Mouse (Mus musculus) lung, postnatal 36 days (tissue): ENCODE measurements at regions not wholly inside any gene's neighbourhood (a gene's known extent, or its start where the extent isn't known, plus 50 kb on each side); places are given as distances from the start of the nearest gene placed in this dataset.

Experiments
- DNase-seq: peaks from one replicate; pipeline ENCODE4 v3.0.0; 2022; ENCODE audit warnings: mixed read lengths

- no peak for DNase-seq
Measured at GRCm38 (mm10) chr3:70216096-70216495, 208.7 kb downstream of the Otol1 start.

- no peak for DNase-seq
Measured at GRCm38 (mm10) chr3:70218757-70219360, 211.4 kb downstream of the Otol1 start.

- no peak for DNase-seq
Measured at GRCm38 (mm10) chr3:70223443-70224065, 216.1 kb downstream of the Otol1 start.

GRCm38 (mm10) chr3:70224846-70225245, 217.4 kb downstream of the Otol1 start:
- no peak for DNase-seq

GRCm38 (mm10) chr3:70227165-70227564, 219.8 kb downstream of the Otol1 start:
- no peak for DNase-seq

- no peak for DNase-seq
Measured at GRCm38 (mm10) chr3:70248655-70249054, 241.2 kb downstream of the Otol1 start.

GRCm38 (mm10) chr3:70249922-70250321, 242.5 kb downstream of the Otol1 start:
- DNase-seq = peak; percentile 40

- DNase-seq = no peak
Measured at GRCm38 (mm10) chr3:70250733-70251132, 243.3 kb downstream of the Otol1 start.

- DNase-seq = no peak
Measured at GRCm38 (mm10) chr3:70263318-70263717, 255.9 kb downstream of the Otol1 start.

- DNase-seq = no peak
Measured at GRCm38 (mm10) chr3:70288590-70289388, 281.4 kb downstream of the Otol1 start.

- DNase-seq = no peak
Measured at GRCm38 (mm10) chr3:70307556-70307955, 300.1 kb downstream of the Otol1 start.

GRCm38 (mm10) chr3:70308061-70308461, 300.6 kb downstream of the Otol1 start:
- DNase-seq = no peak

GRCm38 (mm10) chr3:70309304-70309703, 301.9 kb downstream of the Otol1 start:
- DNase-seq = no peak

GRCm38 (mm10) chr3:70311055-70311454, 303.6 kb downstream of the Otol1 start:
- no peak for DNase-seq

- DNase-seq = no peak
Measured at GRCm38 (mm10) chr3:70312034-70312433, 304.6 kb downstream of the Otol1 start.

GRCm38 (mm10) chr3:70313119-70313868, 305.9 kb downstream of the Otol1 start:
- no peak for DNase-seq

- no peak for DNase-seq
Measured at GRCm38 (mm10) chr3:70314239-70314638, 306.8 kb downstream of the Otol1 start.

- no peak for DNase-seq
Measured at GRCm38 (mm10) chr3:70318377-70318776, 311.0 kb downstream of the Otol1 start.

GRCm38 (mm10) chr3:70319139-70319538, 311.7 kb downstream of the Otol1 start:
- no peak for DNase-seq

- DNase-seq = no peak
Measured at GRCm38 (mm10) chr3:70321161-70321657, 313.8 kb downstream of the Otol1 start.

GRCm38 (mm10) chr3:70324692-70325091, 317.3 kb downstream of the Otol1 start:
- DNase-seq = no peak
